Mouse (Mus musculus) fibroblast of lung, adult 2 months (primary cell): ENCODE results near the gene Clmp.
"Not testable (repeated sequence)": the region's sequence is repeated elsewhere in the genome, so short reads cannot be mapped to it uniquely, and the experiment has no call there.

Experiments
- DNase-seq: peaks from one replicate; pipeline ENCODE4 v3.0.0-alpha.2; 2011; ENCODE audit warnings: low read depth

The Clmp gene

DNA sequence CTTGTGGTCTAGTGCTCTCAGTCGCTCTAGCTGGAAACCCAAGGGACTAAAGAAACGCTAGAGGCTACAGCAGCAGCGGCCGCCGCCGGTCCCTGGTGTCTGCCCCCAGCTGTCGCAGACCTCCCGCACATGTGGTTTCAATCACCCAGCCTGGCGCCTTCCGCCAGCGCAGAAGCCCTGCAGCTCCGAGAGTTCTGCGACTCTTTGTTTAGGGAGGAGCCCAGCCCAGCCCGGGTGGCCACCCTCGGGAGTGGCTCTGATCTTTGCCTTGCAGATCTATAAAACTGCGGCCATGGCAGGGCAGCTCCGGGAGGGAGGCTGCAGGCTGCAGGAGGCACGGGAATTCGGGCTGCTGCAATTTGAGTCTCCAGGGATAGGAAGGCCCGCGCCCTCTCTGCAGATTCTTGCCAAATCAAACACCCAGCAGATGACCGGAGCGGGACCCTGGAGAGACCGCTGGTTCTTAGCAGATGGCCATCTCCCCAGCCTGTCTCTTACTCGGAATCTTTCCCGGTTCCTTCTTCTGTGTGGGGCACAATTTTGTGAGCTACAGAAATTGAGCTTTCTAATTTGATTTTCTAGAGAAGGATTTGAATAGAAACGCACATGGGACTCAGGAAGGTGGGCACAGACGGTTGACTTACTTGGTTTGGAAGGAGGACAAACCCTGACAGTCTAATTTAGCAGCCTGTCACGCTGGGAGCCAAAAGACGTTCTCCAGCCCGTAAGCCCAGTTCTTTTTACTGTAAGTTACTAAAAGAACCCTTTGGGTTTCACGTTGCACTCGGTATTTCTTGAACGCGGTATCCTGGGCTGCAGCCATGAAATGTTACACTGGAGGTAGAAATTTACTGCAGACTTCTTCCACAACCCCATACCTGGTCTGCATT, 45.2 kb downstream of the Clmp start:
- DNase-seq: no peak

DNA sequence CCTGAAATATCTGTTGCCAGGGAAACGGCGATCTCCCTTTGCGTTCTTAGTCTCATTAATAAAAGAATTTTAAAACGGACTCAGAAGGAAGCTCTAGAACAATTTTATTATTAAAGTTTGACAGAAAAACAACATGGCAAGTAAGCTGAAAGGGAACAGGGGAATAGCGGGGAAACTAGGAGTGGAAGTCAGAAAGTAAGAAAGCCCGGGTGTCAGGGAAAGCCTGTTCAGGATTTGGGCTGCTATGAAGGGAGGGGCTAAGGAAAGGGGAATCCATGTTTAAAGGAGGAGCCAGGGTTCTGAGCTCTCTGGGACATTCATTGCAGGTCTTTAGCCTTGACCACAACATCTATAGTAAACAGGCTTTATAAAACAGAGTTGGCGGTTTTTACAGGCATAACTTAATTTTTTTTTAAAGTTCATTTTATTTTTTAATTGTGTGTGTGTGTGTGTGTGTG, 45.9 kb downstream of the Clmp start:
- no peak for DNase-seq

- no peak for DNase-seq
Measured at GRCm38 (mm10) chr9:40732302-40732701, 46.5 kb downstream of the Clmp start.

DNA sequence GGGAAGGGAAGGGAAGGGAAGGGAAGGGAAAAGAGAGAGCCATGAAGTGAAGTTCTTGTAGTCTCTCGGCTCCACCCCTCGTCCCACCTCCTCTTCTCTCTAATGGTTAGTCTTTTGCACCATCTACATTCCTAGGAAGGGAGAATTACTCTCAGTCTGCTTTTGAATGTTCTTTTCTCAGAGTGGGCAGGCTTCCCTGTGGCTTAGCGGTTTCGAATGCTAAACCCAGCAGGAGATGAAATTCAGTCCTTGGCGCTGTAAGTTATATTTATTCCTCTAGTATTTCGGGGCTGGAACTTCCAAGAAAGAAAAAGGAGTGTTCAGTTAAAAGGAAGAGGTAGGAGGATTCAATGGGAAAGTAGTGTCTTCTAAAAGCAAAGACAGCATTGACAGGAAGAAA, 51.4 kb downstream of the Clmp start:
- no peak for DNase-seq

DNA sequence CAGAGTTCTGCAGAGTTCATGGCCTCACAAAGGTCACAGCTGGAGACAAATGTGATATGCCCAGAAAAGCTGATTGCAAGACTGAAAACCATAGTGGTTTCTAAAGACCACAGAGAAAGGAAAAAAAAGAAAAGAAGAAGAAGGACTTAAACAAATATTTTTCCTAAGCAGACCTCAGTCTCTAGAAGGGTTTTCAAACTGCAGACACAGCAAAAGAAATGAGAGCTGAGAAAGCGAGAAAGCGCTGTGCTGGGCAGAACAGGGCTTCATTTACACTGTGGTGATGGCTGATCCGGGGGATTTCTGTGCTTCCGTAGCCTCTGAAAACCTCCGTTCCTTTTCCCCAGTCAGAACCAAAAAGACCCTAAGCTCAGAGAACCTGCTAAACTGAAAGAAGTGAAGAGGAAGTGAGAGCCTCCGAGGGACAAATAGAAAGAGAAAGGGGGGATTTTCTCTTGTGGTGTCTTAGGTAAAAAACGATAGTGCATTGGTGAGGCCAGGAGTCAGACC, 57.8 kb downstream of the Clmp start:
- no peak for DNase-seq

GRCm38 (mm10) chr9:40744233-40744632, 58.5 kb downstream of the Clmp start:
- no peak for DNase-seq

DNA sequence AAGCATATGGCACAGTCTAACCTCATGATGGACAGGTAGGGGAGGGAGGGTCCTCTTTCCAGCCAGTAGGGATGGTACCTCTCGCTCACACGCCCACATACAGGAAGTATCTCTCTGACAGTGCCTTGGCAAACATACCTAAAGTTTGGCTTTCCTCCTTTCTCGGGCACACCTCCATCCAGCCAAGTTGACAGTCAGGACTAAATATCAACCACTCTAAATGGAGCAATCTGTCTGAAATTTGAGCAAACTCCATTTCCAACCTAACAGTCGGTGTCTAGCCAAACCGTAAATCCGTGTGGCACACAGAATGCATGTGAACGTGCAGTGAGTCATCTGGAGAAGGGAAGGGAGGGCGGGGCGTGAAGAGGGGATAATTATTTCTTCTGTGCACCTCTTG, 61.0 kb downstream of the Clmp start:
- peak; percentile 97 for DNase-seq

DNA sequence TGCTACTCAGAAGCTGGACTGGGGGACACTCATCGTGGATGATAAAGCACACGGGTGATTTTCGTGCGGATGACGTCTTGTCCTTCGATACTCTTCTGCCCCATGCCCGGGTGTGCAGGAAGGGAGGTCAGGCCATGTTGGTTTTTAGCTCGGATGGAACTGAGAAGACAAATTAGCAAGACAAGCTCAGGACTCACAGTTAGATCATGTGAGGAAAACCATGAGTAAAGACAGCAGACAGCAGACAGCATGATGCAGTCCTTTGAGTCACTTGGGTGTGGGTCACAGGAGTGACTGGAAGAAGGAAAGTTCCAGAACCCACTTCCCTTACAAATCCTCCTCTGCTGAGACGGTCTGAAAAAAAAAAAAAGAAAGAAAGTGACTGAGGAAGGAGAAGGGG, 61.5 kb downstream of the Clmp start:
- DNase-seq: peak; percentile 60

- no peak for DNase-seq
Measured at GRCm38 (mm10) chr9:40749832-40750620, 64.3 kb downstream of the Clmp start.

DNA sequence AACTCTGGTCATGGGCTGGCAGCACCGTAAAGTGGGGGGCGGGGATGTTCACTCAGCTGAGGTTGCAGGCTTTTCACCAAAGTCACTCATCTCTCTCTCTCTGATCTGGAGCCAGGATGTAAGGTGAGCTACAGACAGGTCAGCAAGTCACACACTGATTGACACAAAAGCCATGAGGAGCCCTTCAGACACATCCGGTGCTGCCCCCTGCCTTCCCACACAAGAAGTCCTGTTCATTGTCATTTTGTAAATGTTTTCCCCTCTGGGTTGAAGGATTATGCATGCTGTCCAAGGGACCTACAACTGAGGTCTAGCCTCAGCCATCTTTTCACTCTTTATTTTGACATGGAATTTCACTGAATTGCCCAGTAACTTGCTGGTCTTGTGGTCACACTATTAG, 66.0 kb downstream of the Clmp start:
- DNase-seq: no peak

DNA sequence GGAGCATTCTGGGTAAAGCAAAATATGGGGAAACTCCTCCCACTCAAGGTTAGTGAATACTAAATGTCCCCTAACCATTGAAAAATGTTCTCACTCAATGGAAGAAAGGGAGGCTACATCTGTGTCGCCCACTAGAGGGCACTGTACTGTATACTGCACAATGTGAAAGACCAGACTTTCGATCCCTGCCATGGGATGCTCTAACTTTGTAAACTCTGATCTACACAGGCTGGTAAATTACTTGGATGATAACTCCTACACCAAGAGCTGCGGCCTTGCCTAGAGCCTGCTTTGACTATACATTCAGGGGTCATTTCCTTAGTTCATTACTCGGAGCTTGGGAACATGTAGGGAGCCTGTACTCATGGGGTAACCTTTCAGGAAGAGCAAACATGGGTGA, 70.6 kb downstream of the Clmp start:
- no peak for DNase-seq

GRCm38 (mm10) chr9:40757105-40757626, 71.4 kb downstream of the Clmp start:
- no peak for DNase-seq

- DNase-seq: no peak
Measured at GRCm38 (mm10) chr9:40757685-40758270, 72.0 kb downstream of the Clmp start.

DNA sequence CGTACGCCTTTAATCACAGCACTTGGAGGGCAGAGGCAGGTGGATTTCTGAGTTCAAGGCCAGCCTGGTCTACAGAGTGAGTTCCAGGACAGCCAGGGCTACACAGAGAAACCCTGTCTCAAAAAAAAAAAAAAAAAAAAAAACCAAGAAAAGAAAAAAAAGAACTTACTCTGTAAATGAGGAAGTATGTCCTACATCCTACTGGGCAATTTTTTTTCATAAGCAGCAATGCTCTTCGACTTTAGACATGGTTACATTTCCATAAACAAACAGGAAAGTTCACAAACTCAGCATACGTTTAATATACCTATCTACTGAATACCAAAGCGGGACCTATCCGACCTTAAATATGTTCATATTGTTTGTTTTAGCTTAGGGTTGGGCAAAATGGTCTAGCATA, 76.6 kb downstream of the Clmp start:
- DNase-seq: no peak

DNA sequence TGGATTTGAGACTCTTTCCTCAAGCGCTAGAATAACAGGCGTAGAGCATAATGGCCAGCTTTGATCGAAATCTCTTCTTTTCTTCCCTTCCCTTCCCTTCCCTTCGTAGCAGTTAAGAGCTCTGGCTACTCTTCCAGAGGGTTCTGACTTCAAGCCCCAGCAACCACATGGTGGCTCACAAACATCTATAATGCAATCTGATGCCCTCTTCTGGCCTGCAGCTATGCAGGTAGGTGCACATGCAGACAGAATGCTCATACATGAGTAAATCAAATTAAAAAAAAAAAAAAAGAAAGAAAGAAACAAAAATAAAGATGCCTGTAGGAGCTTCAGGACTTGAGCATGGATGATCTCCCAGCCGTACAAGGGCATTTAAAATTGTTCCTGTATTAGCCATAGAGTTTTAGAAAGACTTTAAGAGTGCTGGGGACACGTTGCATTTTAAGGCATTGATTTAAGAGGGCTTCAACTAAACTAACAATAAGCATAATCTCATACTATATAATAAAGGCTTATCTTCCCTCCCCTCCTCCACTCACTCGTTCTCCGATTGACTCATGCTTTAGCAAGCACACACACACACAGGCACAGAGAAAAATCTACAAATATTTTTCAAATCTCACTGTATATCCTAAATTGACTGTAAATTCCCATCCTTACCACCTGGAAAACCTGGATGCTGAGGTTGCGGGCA, 79.3 kb downstream of the Clmp start:
- DNase-seq: no peak

DNA sequence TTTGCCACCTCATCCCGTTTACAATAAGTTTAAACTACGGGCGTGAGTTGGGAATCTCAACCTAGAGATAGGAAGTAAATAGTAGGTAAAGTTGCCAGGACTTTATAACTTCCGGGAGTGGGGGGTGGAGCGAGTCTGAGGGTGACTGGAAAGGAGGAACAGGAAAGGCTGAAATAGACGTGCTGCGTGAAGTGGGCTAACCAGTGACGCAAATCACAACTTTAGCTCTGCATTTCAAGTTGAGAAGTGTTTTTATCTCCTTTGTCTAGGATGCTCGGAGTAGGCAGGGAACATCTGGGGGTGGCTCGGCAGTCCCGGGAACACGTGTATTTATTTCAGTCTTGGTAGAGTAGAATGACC, 79.8 kb downstream of the Clmp start:
- no peak for DNase-seq

- DNase-seq: no peak
Measured at GRCm38 (mm10) chr9:40766058-40766605, 80.4 kb downstream of the Clmp start.

GRCm38 (mm10) chr9:40767946-40768345, 82.2 kb downstream of the Clmp start:
- no peak for DNase-seq

- DNase-seq: no peak
Measured at GRCm38 (mm10) chr9:40772246-40772645, 86.5 kb downstream of the Clmp start.

GRCm38 (mm10) chr9:40773142-40773541, 87.4 kb downstream of the Clmp start:
- not testable (repeated sequence) for DNase-seq

GRCm38 (mm10) chr9:40773869-40774268, 88.1 kb downstream of the Clmp start:
- DNase-seq: no peak
